Mouse (Mus musculus) erythroblast, embryonic 14.5 days (primary cell): ENCODE results near the gene Wt1.

Source experiments
- GATA1 ChIP-seq: IDR thresholded peaks from 2 replicates; pipeline ENCODE4 v1.6.1; 2012; ENCODE audit warnings: low read length, inconsistent platforms, mixed read lengths
- TAL1 ChIP-seq: IDR thresholded peaks from 3 replicates; pipeline ENCODE4 v1.6.1; 2012; ENCODE audit warnings: low read length, inconsistent platforms, mixed read lengths

GRCm38 (mm10) chr2:105125205-105125604, 1.1 kb upstream of the Wt1 start:
- TF ChIP-seq GATA1 (no peak), TAL1 (no peak)
